Mouse (Mus musculus): ENCODE results near the gene Plcl1. TPM values are rescaled to one million over a fixed set of nuclear protein-coding genes. Genes with fewer than 3 reads are reported as not detected.

The Plcl1 gene
- polyA plus RNA-seq, 1 experiment: 12.2 TPM

DNA sequence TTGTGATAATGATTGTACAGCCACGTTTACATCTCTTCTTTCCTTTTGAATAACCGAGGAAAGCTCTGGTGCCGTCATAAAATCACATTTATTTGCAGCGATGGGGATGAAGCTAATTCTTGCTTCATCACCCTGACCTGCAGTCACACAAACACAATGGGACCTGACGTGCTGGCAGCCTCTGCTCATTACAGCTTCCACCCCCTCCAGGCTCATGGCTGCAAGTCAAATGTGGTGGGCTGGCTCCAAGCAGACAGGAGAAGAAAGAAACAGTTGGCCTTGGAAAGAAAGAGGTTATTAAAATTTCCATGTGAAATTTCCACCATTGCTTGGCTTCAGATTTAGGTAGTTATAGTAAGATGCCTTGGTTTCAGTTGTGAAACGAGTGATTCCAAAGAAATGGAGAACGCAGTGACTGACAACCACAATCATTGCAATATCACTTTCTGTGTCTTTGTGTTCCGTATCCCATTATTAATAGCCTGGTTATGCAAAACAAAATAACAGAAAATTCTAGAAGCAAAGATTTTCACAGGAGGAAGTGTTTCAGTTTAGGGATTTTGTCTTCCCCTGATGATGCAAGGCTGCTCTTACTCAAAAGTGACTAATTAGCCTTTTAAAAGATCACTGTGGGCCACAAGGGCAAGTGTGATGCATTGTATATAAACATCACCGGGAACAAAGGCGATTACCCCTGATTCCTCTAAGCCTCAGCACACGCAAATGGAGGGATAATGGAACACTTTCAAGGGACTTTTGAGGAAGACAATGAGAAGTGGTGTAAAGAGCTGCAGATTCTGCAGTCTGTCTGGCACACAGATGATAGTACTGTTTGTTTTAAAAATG is 260.3 kb downstream of the Plcl1 start:
- Histone ChIP-seq H3K4me1 (ENCODE audit: control insufficient read depth, insufficient read depth, low read length) (peaks cover 6% of the 10 kb centered on the region), H3K27ac (ENCODE audit: insufficient read depth, low read length) (no peak overlapping the region), H3K4me3 (replicated peaks; ENCODE audit: insufficient read depth, low read depth, low read length) (peak overlapping the region; percentile 20), H3K27me3 (ENCODE audit: control insufficient read depth, insufficient read depth, low read length) (no peaks in the 10 kb centered on the region)
- DNase-seq: peak; percentile 42 to 65
- WGBS: 25% methylated on average over 11 of the region's 11 CpGs
- TF ChIP-seq POLR2A (IDR thresholded peaks at IDR 0.05; ENCODE audit: borderline replicate concordance, insufficient read depth, low read length): no peak
- TF ChIP-seq CTCF (IDR thresholded peaks at IDR 0.05; ENCODE audit: borderline replicate concordance, insufficient read depth, low read depth, low read length): no peak

DNA sequence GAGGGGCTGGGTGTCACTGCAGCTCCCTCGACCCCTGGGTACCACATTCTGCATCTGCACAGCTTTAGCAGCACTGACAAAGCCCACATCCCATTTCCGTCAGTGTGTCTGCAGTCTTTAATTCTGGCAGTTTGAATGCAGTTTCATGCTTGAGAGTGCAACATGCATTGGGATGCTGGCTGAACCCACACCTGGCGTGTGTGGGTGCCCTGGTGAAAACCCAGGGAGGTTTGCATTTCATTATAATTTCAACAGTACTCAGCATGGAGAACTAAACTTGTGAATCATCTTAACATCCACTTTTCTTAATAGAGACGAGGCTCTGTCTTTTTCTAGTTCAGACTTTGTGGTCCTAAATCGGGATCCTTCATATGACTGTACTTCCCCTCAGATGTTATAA is 261.1 kb downstream of the Plcl1 start:
- Histone ChIP-seq H3K27me3 (ENCODE audit: control insufficient read depth, insufficient read depth, low read length) (no peaks in the 10 kb centered on the region), H3K4me3 (replicated peaks; ENCODE audit: insufficient read depth, low read depth, low read length) (no peak overlapping the region), H3K27ac (ENCODE audit: insufficient read depth, low read length) (no peak overlapping the region), H3K4me1 (ENCODE audit: control insufficient read depth, insufficient read depth, low read length) (peaks cover 6% of the 10 kb centered on the region)
- no peak for TF ChIP-seq CTCF (IDR thresholded peaks at IDR 0.05; ENCODE audit: borderline replicate concordance, insufficient read depth, low read depth, low read length)
- TF ChIP-seq POLR2A (IDR thresholded peaks at IDR 0.05; ENCODE audit: borderline replicate concordance, insufficient read depth, low read length): no peak
- 79% methylated on average over 5 of the region's 5 CpGs for WGBS
- no peak for DNase-seq

DNA sequence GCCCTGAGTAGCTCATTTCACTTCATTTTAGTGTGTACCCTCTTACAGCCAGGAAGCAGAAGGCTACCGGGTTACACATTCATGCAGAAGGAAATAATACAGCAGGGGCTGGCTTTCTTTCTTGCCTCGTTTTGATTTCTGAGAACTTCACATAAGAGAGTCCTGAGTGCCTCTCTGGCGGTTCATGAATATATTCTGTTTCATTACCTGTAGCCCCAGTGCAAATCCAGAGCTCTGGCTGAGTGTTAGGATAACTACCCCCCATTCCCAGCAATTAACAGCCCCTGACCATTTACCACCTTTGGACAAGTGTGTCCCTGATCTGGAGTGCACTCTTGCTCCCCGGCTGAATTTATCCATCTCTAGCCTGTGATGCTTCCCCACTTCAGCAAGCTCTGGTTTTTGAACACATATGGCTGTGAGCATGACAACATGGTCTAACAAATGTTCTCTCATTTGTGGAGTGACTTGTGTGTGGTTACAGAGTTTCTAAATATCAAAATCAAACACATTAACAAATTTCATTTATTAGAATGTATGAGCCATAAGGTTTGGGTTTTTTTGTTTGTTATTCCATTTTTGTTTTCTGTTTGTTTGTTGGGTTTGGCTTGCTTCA is 263.0 kb downstream of the Plcl1 start:
- H3K27me3 ChIP-seq (ENCODE audit: control insufficient read depth, insufficient read depth, low read length): no peaks in the 10 kb centered on the region
- no peak overlapping the region for H3K4me3 ChIP-seq (replicated peaks; ENCODE audit: insufficient read depth, low read depth, low read length)
- no peak overlapping the region for H3K27ac ChIP-seq (ENCODE audit: insufficient read depth, low read length)
- DNase-seq: no peak
- 62% methylated on average over 4 of the region's 4 CpGs for WGBS
- TF ChIP-seq CTCF (IDR thresholded peaks at IDR 0.05; ENCODE audit: borderline replicate concordance, insufficient read depth, low read depth, low read length) (no peak), POLR2A (IDR thresholded peaks at IDR 0.05; ENCODE audit: borderline replicate concordance, insufficient read depth, low read length) (no peak)
- H3K4me1 ChIP-seq (ENCODE audit: control insufficient read depth, insufficient read depth, low read length): peaks cover 6% of the 10 kb centered on the region

DNA sequence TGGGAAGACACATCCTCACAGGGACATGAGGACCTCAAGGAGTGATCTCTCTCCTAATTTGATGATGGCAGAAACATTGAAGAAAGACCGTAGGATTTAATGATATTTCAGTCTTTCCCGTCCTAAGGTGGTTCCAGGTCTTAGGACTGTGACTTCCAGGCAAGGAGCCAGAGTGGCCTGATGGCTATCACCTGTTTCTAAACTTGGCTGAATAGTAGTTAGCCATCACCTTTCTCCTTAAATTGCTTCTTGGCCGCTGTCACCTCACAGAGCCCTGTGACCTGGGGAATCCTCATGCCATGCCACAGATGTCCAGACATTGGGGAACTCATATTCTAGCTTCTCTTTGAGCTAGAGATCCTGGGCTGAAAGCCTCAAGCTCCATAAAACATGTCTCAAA is 277.0 kb downstream of the Plcl1 start:
- no peak overlapping the region for H3K4me3 ChIP-seq (replicated peaks; ENCODE audit: insufficient read depth, low read depth, low read length)
- no peaks in the 10 kb centered on the region for H3K4me1 ChIP-seq (ENCODE audit: control insufficient read depth, insufficient read depth, low read length)
- 67% methylated on average over 3 of the region's 3 CpGs for WGBS
- no peak overlapping the region for H3K27ac ChIP-seq (ENCODE audit: insufficient read depth, low read length)
- TF ChIP-seq POLR2A (IDR thresholded peaks at IDR 0.05; ENCODE audit: borderline replicate concordance, insufficient read depth, low read length): no peak
- TF ChIP-seq CTCF (IDR thresholded peaks at IDR 0.05; ENCODE audit: borderline replicate concordance, insufficient read depth, low read depth, low read length): no peak
- no peaks in the 10 kb centered on the region for H3K27me3 ChIP-seq (ENCODE audit: control insufficient read depth, insufficient read depth, low read length)
- DNase-seq: no peak

DNA sequence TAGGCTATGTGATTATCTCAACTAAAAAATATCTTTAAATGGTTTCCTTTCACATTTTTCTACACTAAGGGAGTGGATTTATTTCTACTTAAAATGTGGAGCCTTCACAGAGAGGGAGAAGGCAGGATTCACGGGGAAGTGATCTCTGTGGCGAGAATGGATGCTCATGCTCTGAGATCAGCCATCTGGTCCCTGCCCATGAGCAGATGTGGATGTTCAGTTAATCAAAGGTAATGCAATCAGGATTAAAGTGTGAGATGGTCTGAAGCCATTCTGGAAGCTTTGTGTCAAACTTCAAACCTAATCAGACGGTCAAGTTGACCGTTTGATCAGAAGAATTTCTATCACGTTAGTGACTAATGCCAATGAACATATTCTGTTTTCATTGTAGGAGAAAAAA is 280.5 kb downstream of the Plcl1 start:
- Histone ChIP-seq H3K4me1 (ENCODE audit: control insufficient read depth, insufficient read depth, low read length) (no peaks in the 10 kb centered on the region), H3K27me3 (ENCODE audit: control insufficient read depth, insufficient read depth, low read length) (no peaks in the 10 kb centered on the region), H3K4me3 (replicated peaks; ENCODE audit: insufficient read depth, low read depth, low read length) (no peak overlapping the region), H3K27ac (ENCODE audit: insufficient read depth, low read length) (no peak overlapping the region)
- no peak for DNase-seq
- 47% methylated on average over 5 of the region's 5 CpGs for WGBS
- no peak for TF ChIP-seq POLR2A (IDR thresholded peaks at IDR 0.05; ENCODE audit: borderline replicate concordance, insufficient read depth, low read length)
- no peak for TF ChIP-seq CTCF (IDR thresholded peaks at IDR 0.05; ENCODE audit: borderline replicate concordance, insufficient read depth, low read depth, low read length)

DNA sequence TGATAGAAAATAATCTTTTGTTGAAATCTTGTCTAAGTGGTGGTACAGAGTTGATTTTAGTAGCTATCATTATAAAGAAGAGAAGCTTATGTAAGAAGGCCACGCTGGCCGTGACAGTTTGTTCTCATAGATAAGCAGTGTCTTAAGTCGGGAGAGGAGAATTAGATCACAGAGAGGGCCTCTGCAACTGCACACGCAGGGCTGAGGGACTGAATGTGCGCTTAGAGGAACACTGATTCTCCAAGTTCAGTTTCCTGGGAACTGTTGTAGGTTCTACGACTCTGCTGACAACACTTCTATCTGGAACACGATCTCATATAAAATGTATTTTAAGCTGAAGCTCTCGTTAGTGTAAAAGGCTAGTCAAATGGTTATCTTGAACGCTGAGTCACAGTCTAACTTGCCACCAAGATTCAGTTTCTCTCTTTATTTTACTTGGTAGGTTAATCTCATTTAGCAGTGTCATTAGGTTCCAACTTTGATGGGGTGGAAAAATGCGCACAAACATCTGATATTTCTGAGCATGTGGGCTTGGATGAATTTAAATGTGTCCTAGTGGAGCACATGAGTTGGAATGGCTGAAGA is 288.0 kb downstream of the Plcl1 start:
- Histone ChIP-seq H3K4me1 (ENCODE audit: control insufficient read depth, insufficient read depth, low read length) (no peaks in the 10 kb centered on the region), H3K27ac (ENCODE audit: insufficient read depth, low read length) (no peak overlapping the region), H3K4me3 (replicated peaks; ENCODE audit: insufficient read depth, low read depth, low read length) (no peak overlapping the region), H3K27me3 (ENCODE audit: control insufficient read depth, insufficient read depth, low read length) (no peaks in the 10 kb centered on the region)
- DNase-seq: no peak
- WGBS: 94% methylated on average over 10 of the region's 10 CpGs
- TF ChIP-seq POLR2A (IDR thresholded peaks at IDR 0.05; ENCODE audit: borderline replicate concordance, insufficient read depth, low read length) (no peak), CTCF (IDR thresholded peaks at IDR 0.05; ENCODE audit: borderline replicate concordance, insufficient read depth, low read depth, low read length) (no peak)

DNA sequence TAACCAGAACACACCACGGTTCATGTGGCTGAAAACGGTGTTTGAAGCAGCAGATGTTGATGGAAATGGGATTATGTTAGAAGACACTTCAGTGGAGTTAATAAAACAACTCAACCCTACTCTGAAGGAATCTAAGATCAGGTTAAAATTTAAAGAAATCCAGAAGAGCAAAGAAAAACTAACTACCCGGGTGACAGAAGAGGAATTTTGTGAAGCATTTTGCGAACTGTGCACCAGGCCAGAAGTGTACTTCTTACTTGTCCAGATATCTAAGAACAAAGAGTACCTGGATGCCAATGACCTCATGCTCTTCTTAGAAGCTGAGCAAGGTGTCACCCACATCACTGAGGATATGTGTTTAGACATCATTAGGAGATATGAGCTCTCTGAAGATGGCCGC is 290.5 kb downstream of the Plcl1 start:
- no peaks in the 10 kb centered on the region for H3K4me1 ChIP-seq (ENCODE audit: control insufficient read depth, insufficient read depth, low read length)
- TF ChIP-seq CTCF (IDR thresholded peaks at IDR 0.05; ENCODE audit: borderline replicate concordance, insufficient read depth, low read depth, low read length): no peak
- TF ChIP-seq POLR2A (IDR thresholded peaks at IDR 0.05; ENCODE audit: borderline replicate concordance, insufficient read depth, low read length): no peak
- no peak for DNase-seq
- H3K4me3 ChIP-seq (replicated peaks; ENCODE audit: insufficient read depth, low read depth, low read length): no peak overlapping the region
- no peak overlapping the region for H3K27ac ChIP-seq (ENCODE audit: insufficient read depth, low read length)
- 96% methylated on average over 5 of the region's 5 CpGs for WGBS
- H3K27me3 ChIP-seq (ENCODE audit: control insufficient read depth, insufficient read depth, low read length): no peaks in the 10 kb centered on the region

Data from cerebellum, adult 2 months (tissue).